Comparison of ENCODE assay signal across 8 mouse cellular contexts in genomic region chr11:70431574-70431973, GRCm38 (mm10). TPM values are rescaled to one million over a fixed set of nuclear protein-coding genes. Genes with fewer than 3 reads are reported as not detected.
DNase-seq lines count a peak whose midpoint lies in the region; ATAC-seq and TF ChIP-seq lines count a peak whose summit lies in the region.

No protein-coding gene starts in this region.

- peaks cover 15% of the 10 kb centered on the region for H3K4me1 ChIP-seq in embryonic facial prominence, embryonic 12.5 days
- peaks cover 4% of the 10 kb centered on the region for H3K4me1 ChIP-seq in intestine, embryonic 14.5 days (replicated peaks; ENCODE audit: control insufficient read depth, insufficient read depth, low read length)
- H3K4me1 ChIP-seq in neural tube, embryonic 12.5 days: peaks cover 22% of the 10 kb centered on the region

- no peak for TF ChIP-seq CTCF in layer of hippocampus, adult 2 months (conservative IDR thresholded peaks at IDR 0.05)

- peak overlapping the region; percentile 81 for H3K4me2 ChIP-seq in embryonic facial prominence, embryonic 12.5 days (replicated peaks)
- H3K4me2 ChIP-seq in intestine, embryonic 14.5 days (ENCODE audit: low read length): peak overlapping the region; percentile 79
- peak overlapping the region; percentile 74 for H3K4me2 ChIP-seq in neural tube, embryonic 12.5 days (replicated peaks)

- H3K27me3 ChIP-seq in embryonic facial prominence, embryonic 12.5 days: no peaks in the 10 kb centered on the region
- no peaks in the 10 kb centered on the region for H3K27me3 ChIP-seq in intestine, embryonic 14.5 days (replicated peaks; ENCODE audit: control insufficient read depth, insufficient read depth, low read length)
- H3K27me3 ChIP-seq in neural tube, embryonic 12.5 days (replicated peaks): no peaks in the 10 kb centered on the region

- H3K9ac ChIP-seq in embryonic facial prominence, embryonic 12.5 days: peak overlapping the region; percentile 6; the same call in 1 of the 2 replicates
- peak overlapping the region; percentile 78; the same call in 1 of the 2 replicates for H3K9ac ChIP-seq in intestine, embryonic 14.5 days (ENCODE audit: low read length)
- no peak overlapping the region for H3K9ac ChIP-seq in neural tube, embryonic 12.5 days

- WGBS in embryonic facial prominence, embryonic 12.5 days: 28% methylated on average over 5 of the region's 5 CpGs
- WGBS in intestine, embryonic 14.5 days: 35% methylated on average over 5 of the region's 5 CpGs
- WGBS in neural tube, embryonic 12.5 days: 32% methylated on average over 5 of the region's 5 CpGs

- H3K36me3 ChIP-seq in embryonic facial prominence, embryonic 12.5 days: peaks cover 7% of the 10 kb centered on the region
- H3K36me3 ChIP-seq in intestine, embryonic 14.5 days (ENCODE audit: control insufficient read depth, insufficient read depth, low read length): peaks cover 9% of the 10 kb centered on the region
- H3K36me3 ChIP-seq in neural tube, embryonic 12.5 days: peaks cover 8% of the 10 kb centered on the region

- peak overlapping the region; percentile 98 for H3K27ac ChIP-seq in layer of hippocampus, adult 2 months
- H3K27ac ChIP-seq in embryonic facial prominence, embryonic 12.5 days: peak overlapping the region; percentile 32; the same call in 1 of the 2 replicates
- H3K27ac ChIP-seq in intestine, embryonic 14.5 days (ENCODE audit: low read depth): peak overlapping the region; percentile 74
- no peak overlapping the region for H3K27ac ChIP-seq in neural tube, embryonic 12.5 days

- no peaks in the 10 kb centered on the region for H3K9me3 ChIP-seq in embryonic facial prominence, embryonic 12.5 days
- no peaks in the 10 kb centered on the region for H3K9me3 ChIP-seq in intestine, embryonic 14.5 days (ENCODE audit: control insufficient read depth, low read length)
- no peaks in the 10 kb centered on the region for H3K9me3 ChIP-seq in neural tube, embryonic 12.5 days

- no peak for ATAC-seq in embryonic facial prominence, embryonic 12.5 days (ENCODE audit: insufficient number of reproducible peaks, insufficient read depth, low FRiP score, low TSS enrichment)
- no peak for ATAC-seq in intestine, embryonic 14.5 days (replicated peaks; ENCODE audit: low FRiP score, low TSS enrichment, low read depth)
- no peak for ATAC-seq in neural tube, embryonic 12.5 days (ENCODE audit: low FRiP score, low read depth)

- peak overlapping the region; percentile 100; the same call in 1 of the 2 replicates for H3K4me3 ChIP-seq in layer of hippocampus, adult 2 months
- H3K4me3 ChIP-seq in embryonic facial prominence, embryonic 12.5 days: peak overlapping the region; percentile 76; the same call in 1 of the 2 replicates
- peak overlapping the region; percentile 72 for H3K4me3 ChIP-seq in intestine, embryonic 14.5 days (ENCODE audit: low read depth, low read length)
- H3K4me3 ChIP-seq in neural tube, embryonic 12.5 days: no peak overlapping the region

- DNase-seq in layer of hippocampus, adult 2 months (ENCODE audit: low spot score in 2 of 2): no peak
- no peak for DNase-seq in layer of hippocampus, adult 9-10 months (ENCODE audit: low spot score)
- peak; percentile 55 for DNase-seq in intestine, embryonic 14.5 days (ENCODE audit: low spot score)
- DNase-seq in right cerebral cortex, postnatal 36 days (ENCODE audit: low spot score in 2 of 2): no peak
- no peak for DNase-seq in kidney, adult 11 months
- DNase-seq in ovary, postnatal 36 days (ENCODE audit: low spot score): no peak

RNA-seq across cellular contexts. Expression of gene Arrb2, which starts 0.9 kb away (rescaled TPM):
- 10 to 100 TPM; 99.9 TPM for total RNA-seq in layer of hippocampus, adult 2 months (2021)
- 21.7 and 23.7 TPM in 2 replicates for polyA plus RNA-seq in embryonic facial prominence, embryonic 12.5 days (2016; fragmentation: Nextera tagmentation; extraction: Ambion mirVana)
- polyA plus RNA-seq in intestine, embryonic 14.5 days (2014; fragmentation: Nextera tagmentation; extraction: Ambion mirVana): 15.8 and 17.9 TPM in 2 replicates
- polyA plus RNA-seq in neural tube, embryonic 12.5 days (2016; fragmentation: Nextera tagmentation; extraction: Ambion mirVana): 36.0 and 36.4 TPM in 2 replicates

RNA-seq across cellular contexts. Expression of gene Med11, which starts 20.1 kb away (rescaled TPM):
- total RNA-seq in layer of hippocampus, adult 2 months (2021): 10 to 100 TPM; 13.5 to 15.6 TPM
- polyA plus RNA-seq in embryonic facial prominence, embryonic 12.5 days (2016; fragmentation: Nextera tagmentation; extraction: Ambion mirVana): 41.4 and 44.5 TPM in 2 replicates
- polyA plus RNA-seq in intestine, embryonic 14.5 days (2014; fragmentation: Nextera tagmentation; extraction: Ambion mirVana): 50.7 and 51.6 TPM in 2 replicates
- 35.8 and 38.8 TPM in 2 replicates for polyA plus RNA-seq in neural tube, embryonic 12.5 days (2016; fragmentation: Nextera tagmentation; extraction: Ambion mirVana)

RNA-seq across cellular contexts. Expression of gene Pelp1, which starts 21.7 kb away (rescaled TPM):
- 10 to 100 TPM; 33.2 to 40.1 TPM for total RNA-seq in layer of hippocampus, adult 2 months (2021)
- polyA plus RNA-seq in embryonic facial prominence, embryonic 12.5 days (2016; fragmentation: Nextera tagmentation; extraction: Ambion mirVana): 41.9 and 46.4 TPM in 2 replicates
- 34.3 and 41.2 TPM in 2 replicates for polyA plus RNA-seq in intestine, embryonic 14.5 days (2014; fragmentation: Nextera tagmentation; extraction: Ambion mirVana)
- polyA plus RNA-seq in neural tube, embryonic 12.5 days (2016; fragmentation: Nextera tagmentation; extraction: Ambion mirVana): 37.6 and 38.2 TPM in 2 replicates

RNA-seq across cellular contexts. Expression of gene Zmynd15, which starts 27.7 kb away (rescaled TPM):
- total RNA-seq in layer of hippocampus, adult 2 months (2021): under 1 TPM; 0.12 to 0.72 TPM
- polyA plus RNA-seq in embryonic facial prominence, embryonic 12.5 days (2016; fragmentation: Nextera tagmentation; extraction: Ambion mirVana): 0.27 and 0.46 TPM in 2 replicates
- polyA plus RNA-seq in intestine, embryonic 14.5 days (2014; fragmentation: Nextera tagmentation; extraction: Ambion mirVana): 0.75 and 0.92 TPM in 2 replicates
- 0.34 and 0.63 TPM in 2 replicates for polyA plus RNA-seq in neural tube, embryonic 12.5 days (2016; fragmentation: Nextera tagmentation; extraction: Ambion mirVana)

RNA-seq across cellular contexts. Expression of gene Cxcl16, which starts 28.2 kb away (rescaled TPM):
- 1 to 10 TPM in 1 of 2 experiments, under 1 TPM in 1; 0.96 to 1.1 TPM for total RNA-seq in layer of hippocampus, adult 2 months (2021)
- polyA plus RNA-seq in embryonic facial prominence, embryonic 12.5 days (2016; fragmentation: Nextera tagmentation; extraction: Ambion mirVana): 1.4 and 2.2 TPM in 2 replicates
- polyA plus RNA-seq in intestine, embryonic 14.5 days (2014; fragmentation: Nextera tagmentation; extraction: Ambion mirVana): 8.0 and 10.0 TPM in 2 replicates
- polyA plus RNA-seq in neural tube, embryonic 12.5 days (2016; fragmentation: Nextera tagmentation; extraction: Ambion mirVana): 3.5 and 3.9 TPM in 2 replicates
